ENCODE assay signal across 23 mouse cellular contexts in the genomic region with DNA sequence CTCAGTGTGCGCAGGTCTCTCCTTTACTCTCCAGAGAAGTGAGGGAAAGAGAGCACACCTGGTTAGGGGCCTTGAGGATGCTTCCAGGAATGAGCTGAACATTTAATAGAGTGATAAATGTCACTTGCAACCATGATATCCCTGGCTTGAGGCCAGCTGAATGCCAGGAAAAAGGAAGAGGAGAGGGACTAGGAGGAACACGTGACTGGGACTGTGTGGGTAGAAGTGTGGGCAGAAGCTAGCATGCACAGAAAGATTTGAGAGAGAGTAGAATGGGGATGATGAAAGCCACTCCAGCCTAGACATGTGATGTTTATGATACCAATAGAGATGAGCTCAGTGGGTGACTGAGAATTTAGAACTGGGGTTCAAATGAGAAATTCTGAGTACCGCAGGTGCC. TPM values are rescaled to one million over a fixed set of nuclear protein-coding genes. Genes with fewer than 3 reads are reported as not detected.
DNase-seq lines count a peak whose midpoint lies in the region.
"Had no signal": no experiment of that assay in that cellular context is flagged by ENCODE, and none has a peak within 500 bp of the region (broad histone marks: within the 10 kb centered on the region; RNA-seq: fewer than 3 reads in every experiment).

No protein-coding gene starts in this region.

- intact Hi-C loops in left cerebral cortex, postnatal 14 days (cut with DNase I), result no loop called here

- DNase-seq in layer of hippocampus, adult 9-11 months, result peak; percentile 19
- DNase-seq in layer of hippocampus, adult 9-10 months (ENCODE audit: low spot score), result no peak
- peak; percentile 47 to 51 for DNase-seq in right cerebral cortex, adult 2 months (ENCODE audit: low spot score in 2 of 2)
- DNase-seq in right cerebral cortex, postnatal 4 days, result no peak
- DNase-seq in left cerebral cortex, postnatal 14 days (ENCODE audit: low spot score in 2 of 2), result peak; percentile 9 to 14
- no peak for DNase-seq in lung, postnatal 4 days
- no peak for DNase-seq in kidney, postnatal 36 days
- DNase-seq: adrenal gland, postnatal 10 days; B cell, adult 2 months; cerebellum, adult 11-12 months; cerebellum, adult 9-11 months; gastrocnemius, adult 2 months; gastrocnemius, postnatal 36 days; heart, adult 18-20 months; heart, postnatal 36 days; kidney, adult 8-10 months; kidney, postnatal 10 days; layer of hippocampus, postnatal 36 days; lung, postnatal 36 days; right cerebral cortex, postnatal 25 days; spleen, adult 18-20 months; thymus, adult 18-20 months; thymus, postnatal 25 days had no signal

RNA-seq across cellular contexts. Expression of a gene that starts 52.0 kb away (rescaled TPM):
- 10 to 100 TPM; 59.3 to 64.8 TPM for total RNA-seq in left cerebral cortex, postnatal 14 days (2021)

RNA-seq across cellular contexts. Expression of a gene that starts 52.1 kb away (rescaled TPM):
- total RNA-seq in left cerebral cortex, postnatal 14 days (2021), result 10 to 100 TPM; 16.8 to 17.7 TPM

Comparison
In these comparisons a context has a peak if more than half of its experiments do, and no peak if none do; other contexts are left out.
1. DNase-seq: peak in layer of hippocampus, adult 9-11 months (single experiment), right cerebral cortex, adult 2 months (2 of 2) and left cerebral cortex, postnatal 14 days (2 of 2); none in layer of hippocampus, adult 9-10 months (single experiment), right cerebral cortex, postnatal 4 days (single experiment), lung, postnatal 4 days (0 of 2) and kidney, postnatal 36 days (0 of 2).